Mouse (Mus musculus): Measurements from ENCODE around the gene Ift57.

DNA sequence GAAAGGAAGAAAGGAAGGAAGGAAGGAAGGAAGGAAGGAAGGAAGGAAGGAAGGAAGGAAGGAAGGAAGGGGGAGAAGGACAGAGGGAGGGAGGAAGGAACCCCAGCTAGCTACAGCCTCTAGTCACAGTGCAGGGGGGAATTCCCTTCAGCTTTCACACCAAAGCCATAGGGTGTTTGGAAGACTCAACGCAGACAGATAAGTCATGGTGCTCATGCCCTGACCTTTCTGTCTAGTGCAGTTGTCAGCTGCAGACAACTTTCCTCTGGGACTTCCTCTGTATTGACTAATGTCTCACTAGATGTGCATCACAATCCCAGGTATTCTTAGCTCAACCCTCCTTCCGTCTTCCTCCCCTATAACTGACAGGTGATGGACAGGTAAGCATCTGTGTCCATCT lies 97.9 kb downstream of the Ift57 start:
- no peak for TF ChIP-seq CTCF (IDR thresholded peaks at IDR 0.05; ENCODE audit: low read depth, low read length)
- no peak for TF ChIP-seq TAL1 (conservative IDR thresholded peaks at IDR 0.05; ENCODE audit: low read depth, low read length)
- TF ChIP-seq GATA2 (IDR thresholded peaks at IDR 0.05; ENCODE audit: borderline replicate concordance, low read depth, low read length): no peak
